Mouse (Mus musculus): Measurements from ENCODE around the gene C1ql4. TPM values are rescaled to one million over a fixed set of nuclear protein-coding genes. Genes with fewer than 3 reads are reported as not detected.
A peak's percentile ranks its signal among the peaks of the same experiment; 100 is the strongest.

Gene C1ql4
- polyA plus RNA-seq (2014; fragmentation: Nextera tagmentation; extraction: Ambion mirVana), result 0.20 and 0.27 TPM in 2 replicates

- WGBS (ENCODE audit: insufficient replicate concordance), result 8% methylated on average over 60 of the region's 60 CpGs
- Histone ChIP-seq H3K27me3 (ENCODE audit: control insufficient read depth, insufficient read depth, low read length) (peaks cover 92% of the 10 kb centered on the region), H3K36me3 (ENCODE audit: control insufficient read depth, insufficient read depth, low read length) (peaks cover 3% of the 10 kb centered on the region; the same call in 1 of the 2 replicates), H3K27ac (ENCODE audit: low read depth, low read length) (no peak within 1 kb of the TSS), H3K9ac (ENCODE audit: low read depth, low read length) (0 out of 2 replicates have a peak within 1 kb of the TSS, but pooled peaks have one; percentile 34), H3K4me1 (ENCODE audit: control insufficient read depth, insufficient read depth, low read length) (peaks cover 19% of the 10 kb centered on the region), H3K9me3 (replicated peaks; ENCODE audit: control insufficient read depth, low read length) (no peaks in the 10 kb centered on the region), H3K4me3 (ENCODE audit: low read depth, low read length) (peak within 1 kb of the TSS; percentile 36), H3K4me2 (peak within 1 kb of the TSS; percentile 62)
- no peak for ATAC-seq (replicated peaks; ENCODE audit: insufficient number of reproducible peaks, low FRiP score, low TSS enrichment)
Observed at GRCm38 (mm10) chr15:99087253-99088075, at the start of gene C1ql4. C1ql4 (minus strand) TSS chr15:99087817.

GRCm38 (mm10) chr15:99129956-99130910 lies 42.6 kb upstream of the C1ql4 start:
- WGBS (ENCODE audit: insufficient replicate concordance), result 65% methylated on average over 22 of the region's 22 CpGs
- Histone ChIP-seq H3K9me3 (replicated peaks; ENCODE audit: control insufficient read depth, low read length) (no peaks in the 10 kb centered on the region), H3K4me2 (peak overlapping the region; percentile 27), H3K27ac (ENCODE audit: low read depth, low read length) (0 out of 2 replicates have a peak overlapping the region, but pooled peaks have one; percentile 22), H3K27me3 (ENCODE audit: control insufficient read depth, insufficient read depth, low read length) (no peaks in the 10 kb centered on the region), H3K9ac (ENCODE audit: low read depth, low read length) (peak overlapping the region; percentile 44; the same call in 1 of the 2 replicates), H3K4me3 (ENCODE audit: low read depth, low read length) (no peak overlapping the region), H3K36me3 (ENCODE audit: control insufficient read depth, insufficient read depth, low read length) (no peaks in the 10 kb centered on the region), H3K4me1 (ENCODE audit: control insufficient read depth, insufficient read depth, low read length) (peaks cover 18% of the 10 kb centered on the region)
- ATAC-seq (replicated peaks; ENCODE audit: insufficient number of reproducible peaks, low FRiP score, low TSS enrichment), result no peak

- Histone ChIP-seq H3K4me1 (ENCODE audit: control insufficient read depth, insufficient read depth, low read length) (peaks cover 18% of the 10 kb centered on the region), H3K4me3 (ENCODE audit: low read depth, low read length) (no peak overlapping the region), H3K27ac (ENCODE audit: low read depth, low read length) (no peak overlapping the region), H3K27me3 (ENCODE audit: control insufficient read depth, insufficient read depth, low read length) (no peaks in the 10 kb centered on the region), H3K4me2 (peak overlapping the region; percentile 27; the same call in 1 of the 2 replicates), H3K9me3 (replicated peaks; ENCODE audit: control insufficient read depth, low read length) (no peaks in the 10 kb centered on the region), H3K36me3 (ENCODE audit: control insufficient read depth, insufficient read depth, low read length) (no peaks in the 10 kb centered on the region), H3K9ac (ENCODE audit: low read depth, low read length) (peak overlapping the region; percentile 44; the same call in 1 of the 2 replicates)
- WGBS (ENCODE audit: insufficient replicate concordance), result 81% methylated on average over 11 of the region's 11 CpGs
- no peak for ATAC-seq (replicated peaks; ENCODE audit: insufficient number of reproducible peaks, low FRiP score, low TSS enrichment)
Observed at GRCm38 (mm10) chr15:99129441-99129840, 41.8 kb upstream of the C1ql4 start.

DNA sequence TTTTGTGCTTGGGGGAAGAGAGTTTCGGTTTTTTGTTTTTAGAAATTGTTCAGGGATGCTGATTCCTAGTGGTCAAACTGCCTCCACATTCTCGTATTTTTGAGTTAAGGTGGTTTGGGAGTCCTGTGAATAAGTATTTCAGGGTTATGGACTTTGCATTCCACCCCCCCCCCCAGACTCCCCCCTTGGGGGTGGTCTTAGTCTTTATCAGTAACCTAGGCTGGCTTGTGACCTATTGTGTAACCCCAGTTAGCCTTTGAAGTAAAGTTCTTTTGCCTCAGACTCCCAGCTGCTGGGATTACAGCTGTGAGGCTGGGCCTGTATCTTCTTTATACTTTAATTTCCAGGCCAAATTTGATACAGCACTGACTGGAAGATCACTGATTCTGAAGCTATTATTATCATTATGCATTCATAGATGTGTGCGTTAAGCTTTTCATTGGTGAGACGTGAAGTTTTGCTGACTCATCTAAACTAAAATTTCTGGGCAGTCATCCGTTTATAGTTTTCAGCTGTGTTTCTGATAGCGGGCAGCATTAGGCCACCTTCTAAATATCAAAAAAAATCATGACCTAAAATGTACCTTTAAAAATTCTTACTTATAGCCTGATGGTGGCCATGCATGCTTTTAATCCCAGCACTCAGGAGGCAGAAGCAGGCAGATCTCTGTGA lies 40.4 kb upstream of the C1ql4 start:
- 65% methylated on average over 6 of the region's 6 CpGs for WGBS (ENCODE audit: insufficient replicate concordance)
- Histone ChIP-seq H3K36me3 (ENCODE audit: control insufficient read depth, insufficient read depth, low read length) (no peaks in the 10 kb centered on the region), H3K4me1 (ENCODE audit: control insufficient read depth, insufficient read depth, low read length) (peaks cover 18% of the 10 kb centered on the region), H3K27me3 (ENCODE audit: control insufficient read depth, insufficient read depth, low read length) (no peaks in the 10 kb centered on the region), H3K4me3 (ENCODE audit: low read depth, low read length) (peak overlapping the region; percentile 84), H3K9me3 (replicated peaks; ENCODE audit: control insufficient read depth, low read length) (no peaks in the 10 kb centered on the region), H3K27ac (ENCODE audit: low read depth, low read length) (no peak overlapping the region), H3K4me2 (peak overlapping the region; percentile 84), H3K9ac (ENCODE audit: low read depth, low read length) (peak overlapping the region; percentile 96; the same call in 1 of the 2 replicates)
- ATAC-seq (replicated peaks; ENCODE audit: insufficient number of reproducible peaks, low FRiP score, low TSS enrichment), result no peak

DNA sequence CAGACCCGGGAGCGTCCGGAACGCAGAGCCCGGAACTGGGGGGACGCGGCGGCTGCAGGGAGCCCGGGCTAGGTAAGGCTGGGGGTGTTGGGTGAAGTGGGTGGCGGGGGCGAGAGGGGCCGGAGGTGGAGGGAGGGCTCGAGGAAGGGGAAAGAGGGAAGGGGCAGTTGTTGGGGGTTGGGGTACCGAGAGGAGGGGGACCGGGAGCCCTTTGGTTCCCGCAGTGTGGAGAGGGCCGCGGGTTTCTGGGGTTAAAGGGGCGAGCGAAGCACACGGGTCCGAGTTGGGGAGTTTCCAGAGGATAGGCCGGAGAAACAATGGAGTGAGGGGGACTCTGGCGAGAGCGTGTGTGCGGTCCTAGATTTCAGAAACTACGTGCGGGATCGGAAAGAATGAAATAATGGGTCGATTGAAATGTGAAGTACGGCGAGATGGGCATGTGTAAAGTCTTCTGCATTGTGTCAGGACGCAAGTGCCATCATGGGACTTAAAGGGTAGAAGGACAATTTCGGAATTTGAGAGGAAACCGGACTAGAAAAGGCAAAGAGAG lies 39.3 kb upstream of the C1ql4 start:
- no peaks in the 10 kb centered on the region for H3K9me3 ChIP-seq (replicated peaks; ENCODE audit: control insufficient read depth, low read length)
- ATAC-seq (replicated peaks; ENCODE audit: insufficient number of reproducible peaks, low FRiP score, low TSS enrichment), result no peak
- H3K4me1 ChIP-seq (ENCODE audit: control insufficient read depth, insufficient read depth, low read length), result peaks cover 18% of the 10 kb centered on the region
- H3K4me2 ChIP-seq, result peak overlapping the region; percentile 84
- under 1% methylated on average over 34 of the region's 35 CpGs for WGBS (ENCODE audit: insufficient replicate concordance)
- peak overlapping the region; percentile 84 for H3K4me3 ChIP-seq (ENCODE audit: low read depth, low read length)
- H3K9ac ChIP-seq (ENCODE audit: low read depth, low read length), result peak overlapping the region; percentile 96
- H3K27me3 ChIP-seq (ENCODE audit: control insufficient read depth, insufficient read depth, low read length), result no peaks in the 10 kb centered on the region
- no peaks in the 10 kb centered on the region for H3K36me3 ChIP-seq (ENCODE audit: control insufficient read depth, insufficient read depth, low read length)
- H3K27ac ChIP-seq (ENCODE audit: low read depth, low read length), result peak overlapping the region; percentile 95

GRCm38 (mm10) chr15:99126081-99126815 lies 38.6 kb upstream of the C1ql4 start:
- WGBS (ENCODE audit: insufficient replicate concordance), result under 1% methylated on average over 96 of the region's 115 CpGs
- peak overlapping the region; percentile 96 for H3K9ac ChIP-seq (ENCODE audit: low read depth, low read length)
- no peaks in the 10 kb centered on the region for H3K36me3 ChIP-seq (ENCODE audit: control insufficient read depth, insufficient read depth, low read length)

GRCm38 (mm10) chr15:99125711-99126080 lies 38.1 kb upstream of the C1ql4 start, which contains the start of gene Spats2:
Spats2 (plus strand) TSS chr15:99125916.
- no peaks in the 10 kb centered on the region for H3K9me3 ChIP-seq (replicated peaks; ENCODE audit: control insufficient read depth, low read length)
- H3K27ac ChIP-seq (ENCODE audit: low read depth, low read length), result peak within 1 kb of the TSS; percentile 95
- H3K9ac ChIP-seq (ENCODE audit: low read depth, low read length), result peak within 1 kb of the TSS; percentile 96
- peak within 1 kb of the TSS; percentile 84 for H3K4me3 ChIP-seq (ENCODE audit: low read depth, low read length)
- no peaks in the 10 kb centered on the region for H3K27me3 ChIP-seq (ENCODE audit: control insufficient read depth, insufficient read depth, low read length)
- H3K4me1 ChIP-seq (ENCODE audit: control insufficient read depth, insufficient read depth, low read length), result peaks cover 18% of the 10 kb centered on the region
- ATAC-seq (replicated peaks; ENCODE audit: insufficient number of reproducible peaks, low FRiP score, low TSS enrichment), result no peak
- H3K36me3 ChIP-seq (ENCODE audit: control insufficient read depth, insufficient read depth, low read length), result no peaks in the 10 kb centered on the region
- H3K4me2 ChIP-seq, result peak within 1 kb of the TSS; percentile 84
- WGBS (ENCODE audit: insufficient replicate concordance), result under 1% methylated on average over 12 of the region's 12 CpGs

More at GRCm38 (mm10) chr15:99126081-99126815, 38.6 kb upstream of the C1ql4 start:
- Histone ChIP-seq H3K27ac (ENCODE audit: low read depth, low read length) (peak overlapping the region; percentile 95), H3K9me3 (replicated peaks; ENCODE audit: control insufficient read depth, low read length) (no peaks in the 10 kb centered on the region), H3K4me2 (peak overlapping the region; percentile 84), H3K4me1 (ENCODE audit: control insufficient read depth, insufficient read depth, low read length) (peaks cover 18% of the 10 kb centered on the region), H3K27me3 (ENCODE audit: control insufficient read depth, insufficient read depth, low read length) (no peaks in the 10 kb centered on the region), H3K4me3 (ENCODE audit: low read depth, low read length) (peak overlapping the region; percentile 84)
- peak; percentile 76 for ATAC-seq (replicated peaks; ENCODE audit: insufficient number of reproducible peaks, low FRiP score, low TSS enrichment)

All from heart, embryonic 11.5 days (tissue).